Mouse (Mus musculus) cerebellum, adult 2 months (tissue): ENCODE data around the gene Ptcd3.
"Not testable (repeated sequence)": the region's sequence is repeated elsewhere in the genome, so short reads cannot be mapped to it uniquely, and the experiment has no call there.

ENCODE experiments used
- CTCF ChIP-seq: fragments of 200-500 bp; IDR thresholded peaks from 2 replicates; pipeline ENCODE4 v1.5.1; 2011; ENCODE audit warnings: low read depth, mild to moderate bottlenecking, control low read depth, low read length, moderate library complexity, borderline replicate concordance; ENCODE audit not compliant: insufficient read depth
- POLR2A ChIP-seq: fragments of 200-500 bp; IDR thresholded peaks from 2 replicates; pipeline ENCODE4 v1.6.1; 2011; ENCODE audit warnings: low read length, control low read depth, borderline replicate concordance; ENCODE audit not compliant: insufficient read depth

GRCm38 (mm10) chr6:71846906-71847305 lies 61.6 kb downstream of the Ptcd3 start:
- TF ChIP-seq CTCF, POLR2A: not testable (repeated sequence)
